Mouse (Mus musculus): Measurements from ENCODE around the gene Nemp1. TPM values are rescaled to one million over a fixed set of nuclear protein-coding genes. Genes with fewer than 3 reads are reported as not detected.

The Nemp1 gene
- polyA plus RNA-seq, 1 experiment from 2014 or later: 11.8 TPM

DNA sequence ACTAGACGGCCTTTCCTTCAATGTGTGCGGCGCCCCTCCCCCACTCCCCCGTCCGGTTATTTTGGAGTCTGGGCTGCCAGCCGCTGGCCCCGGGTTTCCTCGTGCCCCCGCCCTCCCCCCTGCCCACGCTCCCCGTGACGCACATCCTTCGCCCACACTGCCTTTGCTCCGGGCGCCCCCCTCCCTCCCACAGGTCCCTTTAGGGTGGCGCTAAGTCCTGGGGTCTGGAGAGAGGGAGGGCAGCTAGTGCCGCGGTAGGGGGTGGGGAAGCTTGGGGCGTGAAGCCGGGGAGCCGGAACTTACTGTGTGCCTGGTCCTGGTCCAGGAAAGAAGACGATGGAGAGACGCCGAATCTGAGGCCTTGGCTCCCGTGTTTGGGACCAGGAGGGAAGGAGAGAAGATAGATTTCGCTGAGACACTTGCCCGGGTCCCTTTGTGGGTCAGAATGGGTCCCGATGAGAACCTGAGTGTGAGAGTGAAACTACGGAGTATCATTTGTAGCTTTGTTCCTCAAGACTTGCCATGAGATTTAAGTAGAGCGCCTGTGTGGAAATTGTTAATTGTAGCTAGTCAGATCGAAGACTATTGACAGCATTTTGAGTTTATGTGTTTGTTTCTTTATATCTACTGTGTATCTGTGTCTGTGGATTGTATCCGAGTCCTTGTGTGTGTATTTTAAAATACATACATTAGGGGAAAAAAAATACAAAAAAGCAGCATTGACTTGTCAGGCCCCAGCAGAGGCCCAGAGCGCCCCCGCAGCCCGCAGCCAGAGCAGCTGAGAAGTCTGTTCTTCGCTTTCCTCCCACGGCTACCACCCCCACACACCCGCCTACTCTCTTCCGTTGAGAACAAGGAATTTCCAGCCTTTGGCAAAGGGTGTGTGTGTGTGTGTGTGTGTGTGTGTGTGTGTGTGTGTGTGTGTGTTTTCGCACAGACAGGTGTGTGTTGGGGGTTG, 1.7 kb downstream of the Nemp1 start, which contains the start of gene Nab2:
Gene Nab2 (minus strand): TSS at position 476 of the 958 bp plus-strand sequence.
- peak; percentile 60 for ATAC-seq (ENCODE audit: insufficient number of reproducible peaks, insufficient read depth, low FRiP score, low read depth)
- Histone ChIP-seq H3K9me3 (ENCODE audit: control insufficient read depth, low read length) (no peaks in the 10 kb centered on the region), H3K36me3 (ENCODE audit: control insufficient read depth, insufficient read depth, low read length) (peaks cover 15% of the 10 kb centered on the region), H3K4me2 (ENCODE audit: low read length) (peak within 1 kb of the TSS; percentile 77), H3K9ac (ENCODE audit: low read length) (peak within 1 kb of the TSS; percentile 87), H3K27ac (replicated peaks in 1 of 2; ENCODE audit: control insufficient read depth in 1 of 2, insufficient read depth in 1 of 2, low read depth in 2 of 2, low read length in 2 of 2) (peak within 1 kb of the TSS; percentile 91 to 96), H3K4me1 (ENCODE audit: control insufficient read depth in 2 of 2, insufficient read depth in 2 of 2, low read length in 2 of 2) (peaks cover 20 to 37% of the 10 kb centered on the region in 2 experiments), H3K4me3 (ENCODE audit: control insufficient read depth in 1 of 2, insufficient read depth in 1 of 2, low read depth in 1 of 2, low read length in 2 of 2) (peak within 1 kb of the TSS; percentile 79 to 81), H3K27me3 (ENCODE audit: control insufficient read depth, insufficient read depth, low read length) (no peaks in the 10 kb centered on the region)
- WGBS: 2% methylated on average over 38 of the region's 40 CpGs

DNA sequence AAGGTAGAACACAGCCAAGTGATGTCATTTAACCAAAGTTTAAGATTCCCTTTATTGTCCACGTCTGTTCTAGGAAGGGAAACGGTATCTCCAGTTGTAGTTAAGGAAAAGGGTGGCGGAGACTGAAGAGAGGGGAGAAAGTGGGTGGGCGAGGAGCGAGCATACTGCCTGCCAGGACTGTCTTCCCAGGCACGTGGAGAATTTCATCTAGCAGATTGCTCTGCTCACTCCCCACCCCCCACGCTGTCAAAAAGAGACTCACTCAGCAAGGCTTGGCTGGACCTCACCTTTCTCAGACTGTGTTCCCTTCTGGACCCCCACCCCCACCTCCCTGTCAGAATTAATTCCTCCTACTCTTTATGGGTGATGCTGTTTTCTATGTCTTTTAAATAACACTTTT, 2.5 kb downstream of the Nemp1 start:
- WGBS: 8% methylated on average over 7 of the region's 7 CpGs
- Histone ChIP-seq H3K4me2 (ENCODE audit: low read length) (peak overlapping the region; percentile 77), H3K9me3 (ENCODE audit: control insufficient read depth, low read length) (no peaks in the 10 kb centered on the region), H3K27ac (replicated peaks in 1 of 2; ENCODE audit: control insufficient read depth in 1 of 2, insufficient read depth in 1 of 2, low read depth in 2 of 2, low read length in 2 of 2) (peak overlapping the region; percentile 91 to 96), H3K4me1 (ENCODE audit: control insufficient read depth in 2 of 2, insufficient read depth in 2 of 2, low read length in 2 of 2) (peaks cover 12 to 29% of the 10 kb centered on the region in 2 experiments), H3K9ac (ENCODE audit: low read length) (peak overlapping the region; percentile 87), H3K36me3 (ENCODE audit: control insufficient read depth, insufficient read depth, low read length) (peaks cover 7% of the 10 kb centered on the region), H3K4me3 (ENCODE audit: control insufficient read depth in 1 of 2, insufficient read depth in 1 of 2, low read depth in 1 of 2, low read length in 2 of 2) (peak overlapping the region; percentile 20 to 81), H3K27me3 (ENCODE audit: control insufficient read depth, insufficient read depth, low read length) (no peaks in the 10 kb centered on the region)
- no peak for ATAC-seq (ENCODE audit: insufficient number of reproducible peaks, insufficient read depth, low FRiP score, low read depth)

DNA sequence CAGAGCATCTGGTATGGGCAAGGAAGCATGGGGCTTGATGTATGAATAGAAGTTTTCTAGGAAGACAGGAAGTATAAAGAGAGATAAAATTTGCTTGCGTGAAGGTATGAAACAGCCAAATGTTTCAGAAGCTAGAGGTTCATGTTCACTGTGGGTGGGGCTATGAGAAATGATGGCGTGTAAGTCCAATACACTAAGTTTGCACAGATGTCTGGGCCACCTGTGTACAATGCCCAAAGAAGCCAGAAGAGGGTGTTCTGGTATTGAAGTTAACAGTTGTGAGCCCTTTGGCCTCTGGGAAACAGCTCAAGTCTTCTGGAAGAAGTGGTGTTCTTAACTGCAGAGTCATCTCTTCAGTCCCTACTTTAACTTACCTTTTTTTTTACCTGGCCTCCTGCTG, 3.5 kb downstream of the Nemp1 start:
- no peak overlapping the region for H3K9ac ChIP-seq (ENCODE audit: low read length)
- H3K27ac ChIP-seq (replicated peaks in 1 of 2; ENCODE audit: control insufficient read depth in 1 of 2, insufficient read depth in 1 of 2, low read depth in 2 of 2, low read length in 2 of 2): no peak overlapping the region
- no peak overlapping the region for H3K4me2 ChIP-seq (ENCODE audit: low read length)
- WGBS: 89% methylated on average over 2 of the region's 2 CpGs
- no peaks in the 10 kb centered on the region for H3K9me3 ChIP-seq (ENCODE audit: control insufficient read depth, low read length)
- peaks cover 11 to 20% of the 10 kb centered on the region in 2 experiments for H3K4me1 ChIP-seq (ENCODE audit: control insufficient read depth in 2 of 2, insufficient read depth in 2 of 2, low read length in 2 of 2)
- no peak overlapping the region for H3K4me3 ChIP-seq (ENCODE audit: control insufficient read depth in 1 of 2, insufficient read depth in 1 of 2, low read depth in 1 of 2, low read length in 2 of 2)
- no peaks in the 10 kb centered on the region for H3K27me3 ChIP-seq (ENCODE audit: control insufficient read depth, insufficient read depth, low read length)
- H3K36me3 ChIP-seq (ENCODE audit: control insufficient read depth, insufficient read depth, low read length): no peaks in the 10 kb centered on the region
- no peak for ATAC-seq (ENCODE audit: insufficient number of reproducible peaks, insufficient read depth, low FRiP score, low read depth)

DNA sequence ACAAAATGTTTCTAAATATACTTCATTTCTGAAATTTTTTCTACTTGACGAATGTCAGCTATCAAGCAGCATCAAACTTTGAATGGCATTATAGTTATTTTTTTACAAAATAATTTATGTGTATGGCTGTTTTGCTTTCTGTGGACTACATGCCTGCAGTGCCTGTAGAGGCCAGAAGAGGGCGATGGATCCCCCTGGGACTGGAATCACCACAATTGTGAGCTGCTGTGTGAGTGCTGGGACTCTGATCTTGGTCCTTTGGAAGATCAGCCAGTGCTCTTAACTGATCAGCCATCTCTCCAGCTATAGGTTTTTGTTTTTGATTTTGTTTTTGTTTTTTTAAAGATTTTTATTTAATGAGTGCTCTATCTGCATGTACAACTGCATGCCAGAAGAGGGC, 4.6 kb downstream of the Nemp1 start:
- no peaks in the 10 kb centered on the region for H3K9me3 ChIP-seq (ENCODE audit: control insufficient read depth, low read length)
- H3K27me3 ChIP-seq (ENCODE audit: control insufficient read depth, insufficient read depth, low read length): no peaks in the 10 kb centered on the region
- H3K9ac ChIP-seq (ENCODE audit: low read length): no peak overlapping the region
- 37% methylated on average over 2 of the region's 2 CpGs for WGBS
- H3K36me3 ChIP-seq (ENCODE audit: control insufficient read depth, insufficient read depth, low read length): no peaks in the 10 kb centered on the region
- no peak overlapping the region for H3K4me3 ChIP-seq (ENCODE audit: control insufficient read depth in 1 of 2, insufficient read depth in 1 of 2, low read depth in 1 of 2, low read length in 2 of 2)
- peaks cover 11 to 17% of the 10 kb centered on the region in 2 experiments for H3K4me1 ChIP-seq (ENCODE audit: control insufficient read depth in 2 of 2, insufficient read depth in 2 of 2, low read length in 2 of 2)
- no peak for ATAC-seq (ENCODE audit: insufficient number of reproducible peaks, insufficient read depth, low FRiP score, low read depth)
- no peak overlapping the region for H3K27ac ChIP-seq (replicated peaks in 1 of 2; ENCODE audit: control insufficient read depth in 1 of 2, insufficient read depth in 1 of 2, low read depth in 2 of 2, low read length in 2 of 2)
- no peak overlapping the region for H3K4me2 ChIP-seq (ENCODE audit: low read length)

DNA sequence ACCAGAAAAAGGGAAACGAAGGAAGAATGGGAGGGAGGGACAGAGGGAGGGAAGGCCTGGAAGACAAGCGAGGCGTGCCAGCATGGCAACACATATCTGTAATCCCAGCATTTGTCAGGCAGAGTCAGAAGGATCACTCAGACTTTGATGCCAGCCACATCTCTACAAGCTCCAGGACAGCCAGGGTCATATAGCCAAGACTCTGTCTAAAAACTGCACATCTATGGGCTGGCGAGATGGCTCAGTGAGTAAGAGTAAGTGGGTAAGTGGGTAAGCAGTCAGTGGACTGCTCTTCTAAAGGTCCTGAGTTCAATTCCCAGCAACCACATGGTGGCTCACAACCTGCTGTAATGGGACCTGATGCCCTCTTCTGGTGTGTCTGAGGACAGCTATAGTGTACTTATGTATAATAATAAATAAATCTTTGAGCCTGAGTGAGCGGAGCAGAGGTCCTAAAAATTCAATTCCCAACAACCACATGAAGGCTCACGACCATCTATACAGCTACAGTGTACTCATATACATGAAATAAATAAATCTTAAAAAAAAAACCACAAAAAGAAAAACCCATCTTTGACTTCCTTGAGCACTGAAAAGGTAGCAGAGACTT, 7.5 kb downstream of the Nemp1 start:
- Histone ChIP-seq H3K9me3 (ENCODE audit: control insufficient read depth, low read length) (no peaks in the 10 kb centered on the region), H3K4me2 (ENCODE audit: low read length) (no peak overlapping the region), H3K36me3 (ENCODE audit: control insufficient read depth, insufficient read depth, low read length) (no peaks in the 10 kb centered on the region), H3K27ac (replicated peaks in 1 of 2; ENCODE audit: control insufficient read depth in 1 of 2, insufficient read depth in 1 of 2, low read depth in 2 of 2, low read length in 2 of 2) (no peak overlapping the region), H3K4me3 (ENCODE audit: control insufficient read depth in 1 of 2, insufficient read depth in 1 of 2, low read depth in 1 of 2, low read length in 2 of 2) (no peak overlapping the region), H3K4me1 (ENCODE audit: control insufficient read depth in 2 of 2, insufficient read depth in 2 of 2, low read length in 2 of 2) (peaks cover 6 to 11% of the 10 kb centered on the region in 2 experiments), H3K27me3 (ENCODE audit: control insufficient read depth, insufficient read depth, low read length) (no peaks in the 10 kb centered on the region), H3K9ac (ENCODE audit: low read length) (no peak overlapping the region)
- ATAC-seq (ENCODE audit: insufficient number of reproducible peaks, insufficient read depth, low FRiP score, low read depth): no peak
- WGBS: 80% methylated on average over 6 of the region's 6 CpGs

DNA sequence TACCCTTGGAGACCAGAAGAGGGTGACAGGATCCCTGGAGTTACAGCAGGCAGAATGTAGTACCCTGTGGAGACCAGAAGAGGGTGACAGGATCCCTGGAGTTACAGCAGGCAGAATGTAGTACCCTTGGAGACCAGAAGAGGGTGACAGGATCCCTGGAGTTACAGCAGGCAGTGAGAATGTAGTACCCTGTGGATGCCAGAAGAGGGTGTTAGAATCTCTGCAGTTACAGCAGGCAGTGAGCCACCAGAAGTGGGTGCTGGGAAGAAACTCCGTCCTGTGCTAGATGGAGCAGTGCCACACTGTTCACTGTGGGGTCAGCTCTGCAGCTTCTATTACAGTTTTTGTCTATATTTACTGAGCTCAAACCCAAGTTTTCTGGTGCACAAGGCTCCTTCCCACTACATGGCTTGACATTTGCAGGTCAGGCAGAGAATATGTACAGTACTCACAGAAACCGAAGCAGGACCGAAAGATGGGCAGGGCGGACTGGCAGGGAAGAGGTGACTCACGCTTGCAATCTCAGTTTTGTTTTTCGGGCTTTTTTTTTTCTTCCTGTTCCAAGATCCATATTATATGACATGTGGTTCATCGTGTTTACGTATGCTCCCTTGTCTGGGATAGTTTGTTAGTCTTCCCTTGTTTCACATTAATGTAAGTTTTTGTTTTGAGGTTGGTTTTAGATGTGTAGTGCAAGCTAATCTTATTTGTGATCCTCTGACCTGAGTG, 8.3 kb downstream of the Nemp1 start:
- no peaks in the 10 kb centered on the region for H3K9me3 ChIP-seq (ENCODE audit: control insufficient read depth, low read length)
- H3K36me3 ChIP-seq (ENCODE audit: control insufficient read depth, insufficient read depth, low read length): no peaks in the 10 kb centered on the region
- no peak for ATAC-seq (ENCODE audit: insufficient number of reproducible peaks, insufficient read depth, low FRiP score, low read depth)
- H3K27me3 ChIP-seq (ENCODE audit: control insufficient read depth, insufficient read depth, low read length): no peaks in the 10 kb centered on the region
- 71% methylated on average over 8 of the region's 8 CpGs for WGBS
- H3K4me1 ChIP-seq (ENCODE audit: control insufficient read depth in 2 of 2, insufficient read depth in 2 of 2, low read length in 2 of 2): peaks cover 0 to 7% of the 10 kb centered on the region in 2 experiments; a peak in 1 of 4 replicates
- H3K4me3 ChIP-seq (ENCODE audit: control insufficient read depth in 1 of 2, insufficient read depth in 1 of 2, low read depth in 1 of 2, low read length in 2 of 2): no peak overlapping the region
- H3K27ac ChIP-seq (replicated peaks in 1 of 2; ENCODE audit: control insufficient read depth in 1 of 2, insufficient read depth in 1 of 2, low read depth in 2 of 2, low read length in 2 of 2): peak overlapping the region in 1 of 2 experiments; percentile 46; a peak in 1 of 4 replicates
- H3K9ac ChIP-seq (ENCODE audit: low read length): no peak overlapping the region
- 0 out of 2 replicates have a peak overlapping the region, but pooled peaks have one; percentile 1 for H3K4me2 ChIP-seq (ENCODE audit: low read length)

DNA sequence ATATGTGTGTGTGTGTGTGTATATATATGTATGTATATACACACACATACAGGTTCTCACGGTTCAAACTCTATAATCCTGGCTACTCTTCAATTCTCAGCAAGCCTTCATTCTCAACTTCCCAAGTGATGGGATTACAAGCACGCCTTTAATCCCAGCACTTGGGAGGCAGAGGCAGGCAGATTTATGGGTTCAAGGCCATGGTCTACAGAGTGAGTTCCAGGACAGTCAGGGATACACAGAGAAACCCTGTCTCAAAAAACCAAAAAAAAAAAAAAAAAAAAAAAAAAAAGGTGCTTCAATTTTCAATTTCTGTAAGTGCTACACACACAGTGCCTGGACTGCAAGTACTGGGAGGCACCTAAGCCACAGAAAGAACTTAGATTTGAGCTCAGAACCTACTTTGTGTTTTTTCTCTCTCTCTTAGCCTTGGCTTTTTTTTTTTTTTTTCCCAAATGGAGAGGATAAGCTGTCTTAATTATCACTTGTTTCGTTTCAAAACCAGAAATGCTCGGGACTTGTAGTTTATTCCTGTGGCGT, 9.2 kb downstream of the Nemp1 start:
- H3K4me2 ChIP-seq (ENCODE audit: low read length): peak overlapping the region; percentile 76
- ATAC-seq (ENCODE audit: insufficient number of reproducible peaks, insufficient read depth, low FRiP score, low read depth): no peak
- 45% methylated on average over 5 of the region's 5 CpGs for WGBS

More for the DNA sequence above, 9.2 kb downstream of the Nemp1 start:
- Histone ChIP-seq H3K9me3 (ENCODE audit: control insufficient read depth, low read length) (no peaks in the 10 kb centered on the region), H3K9ac (ENCODE audit: low read length) (peak overlapping the region; percentile 65), H3K4me3 (ENCODE audit: control insufficient read depth in 1 of 2, insufficient read depth in 1 of 2, low read depth in 1 of 2, low read length in 2 of 2) (peak overlapping the region; percentile 44 to 78; a peak in 3 of 4 replicates), H3K4me1 (ENCODE audit: control insufficient read depth in 2 of 2, insufficient read depth in 2 of 2, low read length in 2 of 2) (peaks cover 0 to 7% of the 10 kb centered on the region in 2 experiments; a peak in 1 of 4 replicates), H3K36me3 (ENCODE audit: control insufficient read depth, insufficient read depth, low read length) (no peaks in the 10 kb centered on the region), H3K27ac (replicated peaks in 1 of 2; ENCODE audit: control insufficient read depth in 1 of 2, insufficient read depth in 1 of 2, low read depth in 2 of 2, low read length in 2 of 2) (peak overlapping the region in 1 of 2 experiments; percentile 51; a peak in 1 of 4 replicates), H3K27me3 (ENCODE audit: control insufficient read depth, insufficient read depth, low read length) (no peaks in the 10 kb centered on the region)

Measured in heart, embryonic 14.5 days (tissue).